Mouse (Mus musculus) cerebellum, adult 9-10 months (tissue): ENCODE data around the gene Nfe2.
A peak's percentile ranks its signal among the peaks of the same experiment; 100 is the strongest.

Experiments
- DNase-seq: peaks from one replicate; pipeline ENCODE4 v3.0.0; 2022

The Nfe2 gene

GRCm38 (mm10) chr15:103257790-103258728, at the start of gene Nfe2:
TSS of gene Nfe2 (minus strand) at chr15:103258403.
- DNase-seq: no peak

GRCm38 (mm10) chr15:103307125-103307524, 48.9 kb upstream of the Nfe2 start:
- DNase-seq: peak; percentile 94

GRCm38 (mm10) chr15:103305792-103306645, 47.8 kb upstream of the Nfe2 start:
- peak; percentile 45 for DNase-seq

GRCm38 (mm10) chr15:103305070-103305678, 47.0 kb upstream of the Nfe2 start:
- DNase-seq: peak; percentile 98

- DNase-seq: peak; percentile 66
These were observed 46.4 kb upstream of the Nfe2 start for GRCm38 (mm10) chr15:103304616-103304969.

- DNase-seq: no peak
These were observed 45.9 kb upstream of the Nfe2 start for GRCm38 (mm10) chr15:103303916-103304615.

- no peak for DNase-seq
These were observed 44.3 kb upstream of the Nfe2 start for GRCm38 (mm10) chr15:103302341-103303021.

GRCm38 (mm10) chr15:103301547-103302340, 43.5 kb upstream of the Nfe2 start:
- DNase-seq: no peak

GRCm38 (mm10) chr15:103301046-103301445, 42.8 kb upstream of the Nfe2 start:
- no peak for DNase-seq

GRCm38 (mm10) chr15:103300560-103300959, 42.4 kb upstream of the Nfe2 start:
- DNase-seq: no peak

- peak; percentile 58 for DNase-seq
These were observed 41.9 kb upstream of the Nfe2 start for GRCm38 (mm10) chr15:103300067-103300471.

GRCm38 (mm10) chr15:103299644-103300043, 41.4 kb upstream of the Nfe2 start:
- DNase-seq: no peak

- no peak for DNase-seq
These were observed 40.8 kb upstream of the Nfe2 start for GRCm38 (mm10) chr15:103298861-103299616.

GRCm38 (mm10) chr15:103298026-103298425, 39.8 kb upstream of the Nfe2 start:
- no peak for DNase-seq

- no peak for DNase-seq
These were observed 39.1 kb upstream of the Nfe2 start for GRCm38 (mm10) chr15:103297313-103297712.

- no peak for DNase-seq
These were observed 37.6 kb upstream of the Nfe2 start for GRCm38 (mm10) chr15:103295851-103296250.

- no peak for DNase-seq
These were observed 36.4 kb upstream of the Nfe2 start for GRCm38 (mm10) chr15:103294649-103295048.

- DNase-seq: no peak
These were observed 35.2 kb upstream of the Nfe2 start for GRCm38 (mm10) chr15:103293375-103293774.

GRCm38 (mm10) chr15:103292673-103293345, 34.6 kb upstream of the Nfe2 start:
- DNase-seq: no peak

GRCm38 (mm10) chr15:103290843-103291242, 32.6 kb upstream of the Nfe2 start:
- no peak for DNase-seq
